Mouse (Mus musculus): ENCODE results near the gene Sh3tc1. TPM values are rescaled to one million over a fixed set of nuclear protein-coding genes. Genes with fewer than 3 reads are reported as not detected.

The Sh3tc1 gene
- polyA plus RNA-seq, 1 experiment: 0.01 TPM

GRCm38 (mm10) chr5:35670412-35670801 lies 69.4 kb downstream of the Sh3tc1 start:
- no peak overlapping the region for H3K4me3 ChIP-seq (replicated peaks)
- TF ChIP-seq GATA1 (IDR thresholded peaks at IDR 0.05; ENCODE audit: low read length) (no peak), TAL1 (IDR thresholded peaks at IDR 0.05; ENCODE audit: low read length) (no peak)

GRCm38 (mm10) chr5:35669747-35670411 lies 69.9 kb downstream of the Sh3tc1 start:
- no peak overlapping the region for H3K4me3 ChIP-seq (replicated peaks)
- no peaks in the 10 kb centered on the region for H3K27me3 ChIP-seq (ENCODE audit: control insufficient read depth)
- no peaks in the 10 kb centered on the region for H3K36me3 ChIP-seq (ENCODE audit: control insufficient read depth)
- TF ChIP-seq TAL1 (IDR thresholded peaks at IDR 0.05; ENCODE audit: low read length) (no peak), GATA1 (IDR thresholded peaks at IDR 0.05; ENCODE audit: low read length) (no peak)
- H3K4me1 ChIP-seq (ENCODE audit: control insufficient read depth): no peaks in the 10 kb centered on the region
- H3K9me3 ChIP-seq (ENCODE audit: control insufficient read depth, low read length): no peaks in the 10 kb centered on the region

More at GRCm38 (mm10) chr5:35670412-35670801, 69.4 kb downstream of the Sh3tc1 start:
- no peaks in the 10 kb centered on the region for H3K9me3 ChIP-seq (ENCODE audit: control insufficient read depth, low read length)
- no peaks in the 10 kb centered on the region for H3K36me3 ChIP-seq (ENCODE audit: control insufficient read depth)
- no peaks in the 10 kb centered on the region for H3K27me3 ChIP-seq (ENCODE audit: control insufficient read depth)
- H3K4me1 ChIP-seq (ENCODE audit: control insufficient read depth): no peaks in the 10 kb centered on the region

- Histone ChIP-seq H3K36me3 (ENCODE audit: control insufficient read depth) (no peaks in the 10 kb centered on the region), H3K9me3 (ENCODE audit: control insufficient read depth, low read length) (no peaks in the 10 kb centered on the region), H3K4me3 (replicated peaks) (no peak overlapping the region), H3K4me1 (ENCODE audit: control insufficient read depth) (no peaks in the 10 kb centered on the region), H3K27me3 (ENCODE audit: control insufficient read depth) (no peaks in the 10 kb centered on the region)
- TF ChIP-seq TAL1 (IDR thresholded peaks at IDR 0.05; ENCODE audit: low read length): no peak
- TF ChIP-seq GATA1 (IDR thresholded peaks at IDR 0.05; ENCODE audit: low read length): no peak
Observed at GRCm38 (mm10) chr5:35666152-35666551, 73.6 kb downstream of the Sh3tc1 start.

GRCm38 (mm10) chr5:35662021-35662545 lies 77.7 kb downstream of the Sh3tc1 start:
- no peak overlapping the region for H3K4me3 ChIP-seq (replicated peaks)
- no peaks in the 10 kb centered on the region for H3K4me1 ChIP-seq (ENCODE audit: control insufficient read depth)
- H3K36me3 ChIP-seq (ENCODE audit: control insufficient read depth): no peaks in the 10 kb centered on the region
- H3K9me3 ChIP-seq (ENCODE audit: control insufficient read depth, low read length): no peaks in the 10 kb centered on the region
- no peaks in the 10 kb centered on the region for H3K27me3 ChIP-seq (ENCODE audit: control insufficient read depth)
- TF ChIP-seq GATA1 (IDR thresholded peaks at IDR 0.05; ENCODE audit: low read length) (no peak), TAL1 (IDR thresholded peaks at IDR 0.05; ENCODE audit: low read length) (no peak)

GRCm38 (mm10) chr5:35661210-35661609 lies 78.6 kb downstream of the Sh3tc1 start:
- no peaks in the 10 kb centered on the region for H3K36me3 ChIP-seq (ENCODE audit: control insufficient read depth)
- no peak overlapping the region for H3K4me3 ChIP-seq (replicated peaks)
- H3K9me3 ChIP-seq (ENCODE audit: control insufficient read depth, low read length): no peaks in the 10 kb centered on the region
- no peak for TF ChIP-seq GATA1 (IDR thresholded peaks at IDR 0.05; ENCODE audit: low read length)
- TF ChIP-seq TAL1 (IDR thresholded peaks at IDR 0.05; ENCODE audit: low read length): no peak
- H3K27me3 ChIP-seq (ENCODE audit: control insufficient read depth): no peaks in the 10 kb centered on the region
- no peaks in the 10 kb centered on the region for H3K4me1 ChIP-seq (ENCODE audit: control insufficient read depth)

GRCm38 (mm10) chr5:35659503-35659902 lies 80.3 kb downstream of the Sh3tc1 start:
- TF ChIP-seq GATA1 (IDR thresholded peaks at IDR 0.05; ENCODE audit: low read length): no peak
- TF ChIP-seq TAL1 (IDR thresholded peaks at IDR 0.05; ENCODE audit: low read length): no peak

GRCm38 (mm10) chr5:35655753-35656485 lies 83.9 kb downstream of the Sh3tc1 start:
- TF ChIP-seq GATA1 (IDR thresholded peaks at IDR 0.05; ENCODE audit: low read length) (no peak), TAL1 (IDR thresholded peaks at IDR 0.05; ENCODE audit: low read length) (no peak)
- Histone ChIP-seq H3K36me3 (ENCODE audit: control insufficient read depth) (no peaks in the 10 kb centered on the region), H3K4me3 (replicated peaks) (no peak overlapping the region), H3K4me1 (ENCODE audit: control insufficient read depth) (no peaks in the 10 kb centered on the region), H3K9me3 (ENCODE audit: control insufficient read depth, low read length) (no peaks in the 10 kb centered on the region), H3K27me3 (ENCODE audit: control insufficient read depth) (no peaks in the 10 kb centered on the region)

More at GRCm38 (mm10) chr5:35659503-35659902, 80.3 kb downstream of the Sh3tc1 start:
- Histone ChIP-seq H3K27me3 (ENCODE audit: control insufficient read depth) (no peaks in the 10 kb centered on the region), H3K9me3 (ENCODE audit: control insufficient read depth, low read length) (no peaks in the 10 kb centered on the region), H3K36me3 (ENCODE audit: control insufficient read depth) (no peaks in the 10 kb centered on the region), H3K4me3 (replicated peaks) (no peak overlapping the region), H3K4me1 (ENCODE audit: control insufficient read depth) (no peaks in the 10 kb centered on the region)

- H3K4me1 ChIP-seq (ENCODE audit: control insufficient read depth): no peaks in the 10 kb centered on the region
- no peak overlapping the region for H3K4me3 ChIP-seq (replicated peaks)
- TF ChIP-seq GATA1 (IDR thresholded peaks at IDR 0.05; ENCODE audit: low read length): no peak
- no peak for TF ChIP-seq TAL1 (IDR thresholded peaks at IDR 0.05; ENCODE audit: low read length)
- no peaks in the 10 kb centered on the region for H3K36me3 ChIP-seq (ENCODE audit: control insufficient read depth)
- H3K9me3 ChIP-seq (ENCODE audit: control insufficient read depth, low read length): no peaks in the 10 kb centered on the region
- H3K27me3 ChIP-seq (ENCODE audit: control insufficient read depth): no peaks in the 10 kb centered on the region
Observed at GRCm38 (mm10) chr5:35653743-35654395, 85.9 kb downstream of the Sh3tc1 start.

- Histone ChIP-seq H3K4me3 (replicated peaks) (no peak overlapping the region), H3K27me3 (ENCODE audit: control insufficient read depth) (no peaks in the 10 kb centered on the region), H3K36me3 (ENCODE audit: control insufficient read depth) (no peaks in the 10 kb centered on the region), H3K9me3 (ENCODE audit: control insufficient read depth, low read length) (no peaks in the 10 kb centered on the region), H3K4me1 (ENCODE audit: control insufficient read depth) (no peaks in the 10 kb centered on the region)
- no peak for TF ChIP-seq TAL1 (IDR thresholded peaks at IDR 0.05; ENCODE audit: low read length)
- TF ChIP-seq GATA1 (IDR thresholded peaks at IDR 0.05; ENCODE audit: low read length): no peak
Observed at GRCm38 (mm10) chr5:35652872-35653271, 86.9 kb downstream of the Sh3tc1 start.
